Mouse (Mus musculus): ENCODE measurements at regions not wholly inside any gene's neighbourhood (a gene's known extent, or its start where the extent isn't known, plus 50 kb on each side); places are given as distances from the start of the nearest gene placed in this dataset.

DNA sequence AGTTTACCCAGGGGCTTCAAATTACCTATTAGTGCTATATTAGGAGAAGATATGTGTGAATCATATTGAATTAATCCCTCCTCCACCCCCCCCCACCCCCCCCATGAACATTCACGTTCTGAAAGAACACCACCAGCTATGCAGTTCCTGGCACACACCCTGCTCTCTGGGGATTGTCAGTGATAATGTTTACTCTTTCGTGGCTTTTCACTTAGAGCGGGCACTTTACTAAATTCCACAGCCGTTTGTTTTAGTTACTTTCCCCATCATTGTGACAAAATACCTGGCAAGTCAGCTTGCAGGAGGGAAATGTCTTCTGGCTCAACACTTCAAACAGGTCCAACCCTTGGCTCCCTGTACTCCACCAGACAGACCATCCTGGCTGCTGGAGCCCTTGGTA lies 359.0 kb downstream of the Rps15a start:
- Histone ChIP-seq H3K36me3 (ENCODE audit: control insufficient read depth, insufficient read depth, low read length) (no peaks in the 10 kb centered on the region), H3K4me1 (ENCODE audit: control insufficient read depth, insufficient read depth, low read length) (no peaks in the 10 kb centered on the region), H3K27ac (ENCODE audit: low read depth, low read length) (no peak overlapping the region), H3K4me2 (no peak overlapping the region), H3K27me3 (ENCODE audit: control insufficient read depth, insufficient read depth, low read length) (no peaks in the 10 kb centered on the region), H3K9me3 (ENCODE audit: control insufficient read depth, low read length) (no peaks in the 10 kb centered on the region), H3K9ac (ENCODE audit: low read length) (no peak overlapping the region), H3K4me3 (ENCODE audit: low read depth, low read length) (no peak overlapping the region)
- WGBS = 59% methylated on average over 4 of the region's 4 CpGs
- ATAC-seq (ENCODE audit: low FRiP score) (no peak), DNase-seq (ENCODE audit: low spot score, missing footprints) (no peak)

DNA sequence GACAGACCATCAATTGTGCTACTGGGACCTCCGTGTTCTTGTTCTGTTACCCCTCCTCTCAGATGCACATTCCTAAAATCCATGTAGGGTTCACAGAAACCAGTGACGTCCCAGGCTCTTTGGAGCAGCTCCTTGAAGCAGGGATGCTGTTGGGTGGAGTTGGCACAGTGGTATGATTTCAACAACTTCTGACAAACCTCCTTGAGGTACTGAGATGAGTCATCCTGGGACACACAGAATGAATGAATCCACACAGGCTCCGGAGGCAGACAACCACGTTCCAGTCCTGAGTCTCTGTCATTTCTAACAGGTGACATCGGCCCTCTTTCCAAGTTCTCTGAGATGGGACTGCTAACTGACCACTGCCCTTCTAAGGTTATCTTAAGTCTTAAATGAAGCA lies 360.2 kb downstream of the Rps15a start:
- Histone ChIP-seq H3K36me3 (ENCODE audit: control insufficient read depth, insufficient read depth, low read length) (no peaks in the 10 kb centered on the region), H3K4me1 (ENCODE audit: control insufficient read depth, insufficient read depth, low read length) (no peaks in the 10 kb centered on the region), H3K4me2 (no peak overlapping the region), H3K27ac (ENCODE audit: low read depth, low read length) (no peak overlapping the region), H3K9me3 (ENCODE audit: control insufficient read depth, low read length) (no peaks in the 10 kb centered on the region), H3K9ac (ENCODE audit: low read length) (no peak overlapping the region), H3K27me3 (ENCODE audit: control insufficient read depth, insufficient read depth, low read length) (no peaks in the 10 kb centered on the region), H3K4me3 (ENCODE audit: low read depth, low read length) (no peak overlapping the region)
- ATAC-seq (ENCODE audit: low FRiP score) (no peak), DNase-seq (ENCODE audit: low spot score, missing footprints) (no peak)
- 76% methylated on average over 5 of the region's 5 CpGs for WGBS

GRCm38 (mm10) chr7:117753296-117753695 lies 362.7 kb downstream of the Rps15a start:
- no peaks in the 10 kb centered on the region for H3K4me1 ChIP-seq (ENCODE audit: control insufficient read depth, insufficient read depth, low read length)
- no peak overlapping the region for H3K9ac ChIP-seq (ENCODE audit: low read length)
- no peak overlapping the region for H3K4me3 ChIP-seq (ENCODE audit: low read depth, low read length)
- H3K4me2 ChIP-seq = no peak overlapping the region
- H3K27ac ChIP-seq (ENCODE audit: low read depth, low read length) = no peak overlapping the region
- no peaks in the 10 kb centered on the region for H3K36me3 ChIP-seq (ENCODE audit: control insufficient read depth, insufficient read depth, low read length)
- WGBS = 82% methylated on average over 5 of the region's 5 CpGs
- ATAC-seq (ENCODE audit: low FRiP score) = no peak
- H3K9me3 ChIP-seq (ENCODE audit: control insufficient read depth, low read length) = no peaks in the 10 kb centered on the region
- H3K27me3 ChIP-seq (ENCODE audit: control insufficient read depth, insufficient read depth, low read length) = no peaks in the 10 kb centered on the region
- DNase-seq (ENCODE audit: low spot score, missing footprints) = no peak

DNA sequence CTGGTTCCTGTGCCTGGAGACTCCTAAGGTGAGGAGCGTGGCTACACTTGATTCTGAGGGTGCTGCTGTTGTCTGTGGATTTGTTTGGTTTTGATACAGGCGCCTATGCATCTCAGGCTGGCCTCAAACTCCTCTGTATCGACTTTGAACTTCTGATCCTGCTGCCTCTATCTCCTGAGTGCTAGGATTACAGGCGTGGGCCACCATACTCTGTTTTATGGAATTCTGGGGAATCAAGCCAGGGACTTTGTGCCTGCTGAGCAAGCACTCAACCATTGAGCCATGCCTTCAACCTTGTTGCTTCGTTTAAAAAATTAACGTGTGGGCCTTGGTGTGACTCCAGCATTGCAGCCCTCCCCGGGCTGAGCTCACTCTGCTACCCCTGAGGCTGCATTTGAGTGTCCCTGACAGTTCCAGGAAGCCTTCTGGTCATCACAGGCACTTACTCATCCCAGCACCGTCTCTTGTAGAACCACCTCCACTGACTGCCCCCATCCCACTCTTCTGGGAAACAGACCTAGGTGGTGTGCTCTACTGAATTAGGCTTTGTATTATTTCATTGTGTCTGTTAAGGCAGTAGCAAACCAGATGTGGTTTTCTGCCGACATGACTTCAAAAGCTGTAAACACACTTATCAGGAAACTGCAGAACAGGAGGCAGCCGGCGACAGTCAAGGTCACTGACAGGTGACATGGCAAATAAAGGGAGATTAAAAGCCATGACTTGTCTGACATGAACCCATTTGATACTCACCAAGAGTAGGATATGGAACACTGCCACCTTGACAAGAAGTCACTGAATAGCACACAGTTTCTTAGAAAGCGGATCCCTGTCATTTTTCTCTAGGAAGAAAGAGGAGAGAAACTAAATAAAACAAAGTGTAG lies 363.4 kb downstream of the Rps15a start:
- Histone ChIP-seq H3K27me3 (ENCODE audit: control insufficient read depth, insufficient read depth, low read length) (no peaks in the 10 kb centered on the region), H3K9ac (ENCODE audit: low read length) (no peak overlapping the region), H3K4me2 (no peak overlapping the region), H3K4me3 (ENCODE audit: low read depth, low read length) (no peak overlapping the region), H3K36me3 (ENCODE audit: control insufficient read depth, insufficient read depth, low read length) (no peaks in the 10 kb centered on the region), H3K27ac (ENCODE audit: low read depth, low read length) (no peak overlapping the region), H3K9me3 (ENCODE audit: control insufficient read depth, low read length) (no peaks in the 10 kb centered on the region), H3K4me1 (ENCODE audit: control insufficient read depth, insufficient read depth, low read length) (no peaks in the 10 kb centered on the region)
- ATAC-seq (ENCODE audit: low FRiP score) = no peak
- no peak for DNase-seq (ENCODE audit: low spot score, missing footprints)
- 73% methylated on average over 12 of the region's 12 CpGs for WGBS

- DNase-seq (ENCODE audit: low spot score, missing footprints) (no peak), ATAC-seq (ENCODE audit: low FRiP score) (no peak)
- Histone ChIP-seq H3K9ac (ENCODE audit: low read length) (no peak overlapping the region), H3K27me3 (ENCODE audit: control insufficient read depth, insufficient read depth, low read length) (no peaks in the 10 kb centered on the region), H3K4me1 (ENCODE audit: control insufficient read depth, insufficient read depth, low read length) (no peaks in the 10 kb centered on the region), H3K36me3 (ENCODE audit: control insufficient read depth, insufficient read depth, low read length) (no peaks in the 10 kb centered on the region), H3K9me3 (ENCODE audit: control insufficient read depth, low read length) (no peaks in the 10 kb centered on the region), H3K27ac (ENCODE audit: low read depth, low read length) (no peak overlapping the region), H3K4me2 (no peak overlapping the region), H3K4me3 (ENCODE audit: low read depth, low read length) (no peak overlapping the region)
- WGBS = 76% methylated on average over 4 of the region's 4 CpGs
Measured at GRCm38 (mm10) chr7:117747991-117748390, 367.2 kb downstream of the Xylt1 start.

DNA sequence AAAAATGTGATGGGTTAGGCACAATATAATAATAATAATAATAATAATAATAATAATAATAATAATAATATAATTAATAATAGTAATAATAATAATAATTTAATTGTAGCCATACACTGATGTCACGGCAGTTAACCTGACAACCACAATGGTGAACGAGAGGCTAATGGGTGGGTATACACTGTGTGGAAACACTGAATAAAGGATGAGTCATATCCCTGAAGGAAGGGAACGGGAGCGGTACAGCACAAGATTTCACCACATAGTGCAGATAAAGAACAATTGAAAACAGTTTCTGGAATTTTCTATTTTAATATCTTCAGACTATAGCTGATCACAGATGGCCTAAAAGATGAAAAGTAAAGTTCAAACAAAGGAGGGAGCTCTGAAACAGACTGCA lies 365.6 kb downstream of the Xylt1 start:
- Histone ChIP-seq H3K4me2 (no peak overlapping the region), H3K4me3 (ENCODE audit: low read depth, low read length) (no peak overlapping the region), H3K9me3 (ENCODE audit: control insufficient read depth, low read length) (no peaks in the 10 kb centered on the region), H3K4me1 (ENCODE audit: control insufficient read depth, insufficient read depth, low read length) (no peaks in the 10 kb centered on the region), H3K27ac (ENCODE audit: low read depth, low read length) (no peak overlapping the region), H3K36me3 (ENCODE audit: control insufficient read depth, insufficient read depth, low read length) (no peaks in the 10 kb centered on the region), H3K9ac (ENCODE audit: low read length) (no peak overlapping the region), H3K27me3 (ENCODE audit: control insufficient read depth, insufficient read depth, low read length) (no peaks in the 10 kb centered on the region)
- no peak for ATAC-seq (ENCODE audit: low FRiP score)
- DNase-seq (ENCODE audit: low spot score, missing footprints) = no peak
- WGBS = 91% methylated on average over 4 of the region's 4 CpGs

DNA sequence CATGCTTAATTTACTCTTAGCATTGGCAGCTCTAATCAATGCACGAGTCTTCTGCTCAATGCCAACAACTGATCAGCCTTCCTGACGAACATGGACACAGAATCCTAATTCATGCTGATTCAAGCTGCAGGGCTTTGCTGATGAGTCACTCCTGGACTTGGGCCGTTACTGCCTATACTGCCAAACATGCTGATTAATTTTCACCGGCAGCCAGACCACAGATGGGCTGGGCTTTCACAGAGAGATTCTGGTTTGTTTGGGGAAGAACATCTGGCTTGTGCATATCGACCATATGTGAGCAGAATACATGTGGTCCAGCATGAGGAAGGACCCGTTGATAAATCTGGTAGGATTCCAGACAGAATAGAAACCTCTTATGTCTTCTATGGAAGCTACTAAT lies 358.9 kb downstream of the Xylt1 start:
- Histone ChIP-seq H3K4me3 (ENCODE audit: low read depth, low read length) (no peak overlapping the region), H3K27ac (ENCODE audit: low read depth, low read length) (no peak overlapping the region), H3K27me3 (ENCODE audit: control insufficient read depth, insufficient read depth, low read length) (no peaks in the 10 kb centered on the region), H3K4me2 (no peak overlapping the region), H3K9ac (ENCODE audit: low read length) (no peak overlapping the region), H3K9me3 (ENCODE audit: control insufficient read depth, low read length) (no peaks in the 10 kb centered on the region), H3K4me1 (ENCODE audit: control insufficient read depth, insufficient read depth, low read length) (peaks cover 4% of the 10 kb centered on the region; the same call in 1 of the 2 replicates), H3K36me3 (ENCODE audit: control insufficient read depth, insufficient read depth, low read length) (no peaks in the 10 kb centered on the region)
- WGBS = 85% methylated on average over 6 of the region's 6 CpGs
- DNase-seq (ENCODE audit: low spot score, missing footprints) = no peak
- ATAC-seq (ENCODE audit: low FRiP score) = no peak

GRCm38 (mm10) chr7:117735699-117736020 lies 354.9 kb downstream of the Xylt1 start:
- Histone ChIP-seq H3K4me3 (ENCODE audit: low read depth, low read length) (no peak overlapping the region), H3K4me1 (ENCODE audit: control insufficient read depth, insufficient read depth, low read length) (peaks cover 4% of the 10 kb centered on the region; the same call in 1 of the 2 replicates), H3K36me3 (ENCODE audit: control insufficient read depth, insufficient read depth, low read length) (no peaks in the 10 kb centered on the region), H3K27ac (ENCODE audit: low read depth, low read length) (no peak overlapping the region), H3K9ac (ENCODE audit: low read length) (no peak overlapping the region), H3K9me3 (ENCODE audit: control insufficient read depth, low read length) (no peaks in the 10 kb centered on the region), H3K4me2 (no peak overlapping the region), H3K27me3 (ENCODE audit: control insufficient read depth, insufficient read depth, low read length) (no peaks in the 10 kb centered on the region)
- ATAC-seq (ENCODE audit: low FRiP score) (no peak), DNase-seq (ENCODE audit: low spot score, missing footprints) (no peak)
- 82% methylated on average over 3 of the region's 3 CpGs for WGBS

GRCm38 (mm10) chr7:117734994-117735698 lies 354.4 kb downstream of the Xylt1 start:
- H3K4me2 ChIP-seq = no peak overlapping the region
- H3K4me1 ChIP-seq (ENCODE audit: control insufficient read depth, insufficient read depth, low read length) = peaks cover 4% of the 10 kb centered on the region; the same call in 1 of the 2 replicates
- ATAC-seq (ENCODE audit: low FRiP score) (no peak), DNase-seq (ENCODE audit: low spot score, missing footprints) (no peak)
- H3K4me3 ChIP-seq (ENCODE audit: low read depth, low read length) = no peak overlapping the region
- no peaks in the 10 kb centered on the region for H3K9me3 ChIP-seq (ENCODE audit: control insufficient read depth, low read length)
- H3K9ac ChIP-seq (ENCODE audit: low read length) = no peak overlapping the region
- no peak overlapping the region for H3K27ac ChIP-seq (ENCODE audit: low read depth, low read length)
- WGBS = 76% methylated on average over 7 of the region's 7 CpGs
- H3K27me3 ChIP-seq (ENCODE audit: control insufficient read depth, insufficient read depth, low read length) = no peaks in the 10 kb centered on the region
- no peaks in the 10 kb centered on the region for H3K36me3 ChIP-seq (ENCODE audit: control insufficient read depth, insufficient read depth, low read length)

Measured in midbrain, embryonic 11.5 days (tissue).